Mouse (Mus musculus): Measurements from ENCODE around the gene Zfp2. TPM values are rescaled to one million over a fixed set of nuclear protein-coding genes. Genes with fewer than 3 reads are reported as not detected.
A peak's percentile ranks its signal among the peaks of the same experiment; 100 is the strongest.

Zfp2 gene
- total RNA-seq, 2 experiments from 2014 or later = 6.9 to 8.2 TPM

DNA sequence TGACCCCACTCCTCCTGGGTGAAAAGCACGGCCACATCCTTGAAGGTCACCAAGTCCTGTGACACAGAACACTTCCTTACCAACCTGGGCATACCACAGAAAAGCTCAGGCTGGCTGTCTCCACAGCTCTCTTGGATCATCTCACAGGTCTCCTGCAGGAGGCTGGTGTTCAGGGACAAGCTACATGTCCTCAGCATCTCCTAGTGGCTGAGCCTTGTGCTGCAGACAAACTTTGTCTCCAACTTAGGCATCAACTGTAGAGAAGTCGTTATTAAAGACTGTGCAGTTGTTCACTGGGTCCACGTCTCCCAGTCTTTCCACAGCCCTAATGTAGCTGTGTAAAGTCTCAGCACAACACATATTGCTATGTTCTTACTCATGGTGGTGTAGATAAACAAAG lies 32.2 kb downstream of the Zfp2 start:
- no peak for DNase-seq (ENCODE audit: low spot score in 2 of 2)

DNA sequence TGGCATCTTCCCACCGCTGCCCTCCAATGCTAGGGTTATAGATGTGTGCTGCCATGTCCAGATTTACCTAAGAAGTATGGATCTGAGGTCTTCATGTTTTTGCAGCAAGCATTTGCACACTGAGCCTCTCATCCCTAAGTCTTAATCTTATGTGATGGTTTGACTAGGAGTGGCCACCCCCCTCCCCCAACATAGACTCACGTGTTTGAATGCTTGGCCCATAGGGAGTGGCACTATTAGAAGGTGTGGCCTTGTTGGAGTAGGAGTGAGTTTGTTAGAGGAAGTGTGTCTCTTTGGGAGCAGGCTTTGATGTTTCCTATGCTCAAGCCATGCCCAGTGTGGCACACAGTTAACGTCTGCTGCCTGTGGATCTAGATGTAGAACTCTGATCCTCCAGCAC lies 37.3 kb downstream of the Zfp2 start:
- no peak for DNase-seq (ENCODE audit: low spot score in 2 of 2)

GRCm38 (mm10) chr11:50850989-50851601 lies 64.9 kb downstream of the Zfp2 start:
- peak in 1 of 2 experiments; percentile 14 for DNase-seq (ENCODE audit: low spot score in 2 of 2)

DNA sequence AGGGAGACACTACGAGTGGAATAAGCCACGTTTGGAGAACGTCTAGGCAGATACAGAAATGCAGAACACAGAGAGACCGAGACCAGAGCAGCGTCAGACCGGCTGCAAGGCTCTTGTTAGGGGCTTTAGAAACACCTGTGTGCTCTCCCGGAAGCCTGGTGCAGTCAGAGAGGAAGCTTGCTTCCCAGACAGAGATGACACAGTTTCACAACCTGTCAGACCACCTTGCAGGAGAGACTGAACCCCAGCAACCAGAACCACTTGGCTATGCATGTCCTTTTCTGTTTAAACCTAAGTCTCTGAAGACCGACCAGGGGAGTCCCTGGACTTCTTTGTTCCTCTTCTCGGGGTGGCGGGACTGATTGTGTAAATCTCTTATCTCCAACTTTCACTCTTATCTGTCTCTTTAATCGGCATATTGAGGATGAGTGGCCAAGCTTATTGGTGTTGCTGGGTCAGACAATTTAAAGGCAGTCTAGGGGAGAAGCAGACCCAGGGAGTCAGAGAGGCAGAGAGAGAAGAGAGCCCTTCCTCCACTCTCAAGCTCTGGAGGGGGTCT lies 65.7 kb downstream of the Zfp2 start, which contains the start of gene Grm6:
TSS of gene Grm6 (plus strand) at position 509 of the 559 bp plus-strand sequence.
- DNase-seq (ENCODE audit: low spot score in 2 of 2) = no peak

- DNase-seq (ENCODE audit: low spot score in 2 of 2) = no peak
These were observed 66.7 kb downstream of the Zfp2 start for GRCm38 (mm10) chr11:50849310-50849709.

Other genes starting within 250 kb of the Zfp2 start
- gene Zfp354c, start 88.4 kb downstream of the Zfp2 start, total RNA-seq (2021) = 1 to 10 TPM; 4.3 to 4.8 TPM
- under 1 TPM; 0.53 to 0.99 TPM for gene Zfp879, start 74.6 kb downstream of the Zfp2 start, total RNA-seq (2021)
- not detected for gene Grm6, start 65.5 kb downstream of the Zfp2 start, total RNA-seq (2021)
- gene Zfp454, start 28.5 kb downstream of the Zfp2 start, total RNA-seq (2021) = 1 to 10 TPM; 1.5 to 2.3 TPM
- 1 to 10 TPM; 2.2 to 2.9 TPM for gene Zfp354b, start 15.5 kb upstream of the Zfp2 start, total RNA-seq (2021)
- not detected for gene 4933414I15Rik, start 27.6 kb upstream of the Zfp2 start, total RNA-seq (2021)
- not detected for gene Prop1, start 37.6 kb upstream of the Zfp2 start, total RNA-seq (2021)
- gene Olfr1378, start 50.4 kb upstream of the Zfp2 start, total RNA-seq (2021) = not detected
- not detected for gene Olfr1377, start 65.8 kb upstream of the Zfp2 start, total RNA-seq (2021)
- gene Olfr51, start 87.4 kb upstream of the Zfp2 start, total RNA-seq (2021) = not detected
- under 1 TPM in 1 of 2 experiments, not detected in 1; 0.43 TPM for gene Olfr54, start 98.1 kb upstream of the Zfp2 start, total RNA-seq (2021)
- not detected for gene Olfr1375, start 131.9 kb upstream of the Zfp2 start, total RNA-seq (2021)
- 1 to 10 TPM; 5.6 to 9.8 TPM for gene Zfp354a, start 143.1 kb upstream of the Zfp2 start, total RNA-seq (2021)

Measured in adrenal gland, adult 18-20 months (tissue).